Mouse (Mus musculus) spleen, adult 12 weeks (tissue): Measurements from ENCODE around the gene Hmga1b.
"Not testable (repeated sequence)": the region's sequence is repeated elsewhere in the genome, so short reads cannot be mapped to it uniquely, and the experiment has no call there.

ENCODE experiments used
- DNase-seq: peaks from one replicate; pipeline ENCODE4 v3.0.0; 2022; ENCODE audit warnings: low spot score

Hmga1b gene

DNA sequence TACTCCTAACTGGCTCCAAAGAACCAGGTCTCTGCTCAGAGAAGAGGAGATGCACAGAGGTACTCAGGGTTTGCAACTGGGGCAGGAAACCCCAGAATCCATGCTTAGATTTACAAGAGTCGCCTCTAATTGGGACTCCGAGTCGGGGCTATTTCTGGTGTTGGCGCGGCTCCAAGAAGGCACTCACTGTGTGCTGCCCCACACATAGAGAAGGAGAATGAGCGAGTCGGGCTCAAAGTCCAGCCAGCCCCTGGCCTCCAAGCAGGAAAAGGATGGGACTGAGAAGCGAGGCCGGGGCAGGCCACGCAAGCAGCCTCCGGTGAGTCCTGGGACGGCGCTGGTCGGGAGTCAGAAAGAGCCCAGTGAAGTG, at the start of gene Hmga1b:
Gene Hmga1b (plus strand): TSS at position 123 of the 370 bp plus-strand sequence.
- DNase-seq = not testable (repeated sequence)

DNA sequence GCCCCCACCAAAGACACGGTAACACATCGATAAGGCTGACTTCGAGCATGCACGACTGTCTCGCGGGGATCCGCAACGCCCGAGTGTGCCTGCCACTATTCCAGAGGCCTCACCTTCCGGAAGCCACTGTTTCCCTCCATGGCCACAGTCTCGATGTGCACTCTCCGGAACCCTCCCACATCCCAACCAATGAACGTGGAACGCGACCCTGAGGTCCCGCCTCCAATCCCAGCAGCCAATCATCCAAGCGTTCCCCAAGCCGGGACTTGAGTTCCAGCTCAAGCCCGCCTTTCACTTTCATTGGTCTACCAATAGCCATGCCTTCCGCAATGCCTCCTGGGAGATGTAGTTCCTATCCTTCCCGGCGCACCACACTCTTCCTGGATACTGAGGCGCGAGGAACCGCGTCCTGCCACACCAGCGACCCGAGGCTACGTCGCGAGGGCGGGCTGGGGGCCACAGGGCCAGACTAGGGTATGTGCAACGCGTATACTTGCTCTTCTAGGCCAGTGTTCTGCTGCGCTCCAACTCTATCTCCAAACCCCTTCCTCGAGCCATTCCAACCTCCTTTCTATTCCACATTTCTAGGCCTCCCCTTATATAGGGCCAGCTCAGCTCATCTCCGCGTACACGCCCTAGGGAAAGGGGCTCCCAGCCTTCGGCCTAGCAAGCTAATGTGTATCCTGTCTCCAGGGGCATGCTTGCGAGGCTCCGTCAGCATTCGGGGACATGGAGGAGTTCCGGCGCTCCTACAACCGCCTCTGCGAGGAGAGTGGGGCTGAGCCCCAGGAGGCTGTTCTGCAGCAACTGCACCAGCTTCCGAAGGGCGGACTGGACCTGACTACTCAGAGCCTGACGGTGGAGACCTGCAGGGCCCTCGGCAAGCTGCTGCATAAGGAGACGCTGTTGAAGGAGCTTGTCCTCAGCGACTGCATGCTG, 48.7 kb upstream of the Hmga1b start, which contains the start of the genes Cenpx and Lrrc45:
Gene Cenpx (minus strand): TSS at position 159 of the 939 bp plus-strand sequence.
Gene Lrrc45 (plus strand): TSS at position 346 of the 939 bp plus-strand sequence.
- DNase-seq = peak; percentile 93

DNA sequence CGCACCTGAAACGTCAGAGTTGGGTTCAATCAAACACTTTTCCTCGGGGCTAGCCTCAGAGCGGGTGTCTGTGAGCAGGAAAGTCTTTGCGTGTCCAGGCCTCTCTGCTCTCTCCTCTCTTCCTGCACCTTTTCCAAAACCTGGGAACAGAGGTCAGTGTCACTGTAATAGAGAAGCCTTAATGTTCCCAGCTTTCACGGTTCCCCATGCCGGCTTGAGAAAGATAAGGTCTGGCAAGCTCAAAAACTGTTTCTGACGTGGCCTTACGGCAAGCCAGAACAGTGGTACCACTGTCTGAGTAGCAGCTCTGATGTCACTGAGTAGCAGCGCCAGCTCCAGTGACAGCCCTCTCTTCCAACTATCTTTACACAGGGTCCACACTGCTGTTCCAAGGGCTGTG, 48.0 kb upstream of the Hmga1b start:
- no peak for DNase-seq

DNA sequence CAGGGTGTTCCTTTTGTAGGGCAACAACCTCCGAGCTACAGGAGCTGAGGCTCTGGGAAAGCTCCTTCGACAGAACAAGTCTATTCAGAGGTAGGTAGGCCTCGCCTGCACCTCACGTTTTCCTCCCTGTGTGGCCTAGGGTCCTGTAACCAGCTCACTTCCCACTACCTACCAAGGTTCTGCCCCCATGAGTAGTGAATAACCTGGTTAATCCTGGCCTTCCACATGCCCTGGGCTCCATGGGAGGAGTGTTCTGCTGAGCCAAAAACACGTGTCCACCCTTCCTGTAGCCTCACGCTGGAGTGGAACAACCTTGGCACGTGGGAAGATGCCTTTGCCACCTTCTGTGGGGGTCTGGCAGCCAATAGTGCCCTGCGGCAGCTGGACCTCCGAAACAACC, 47.5 kb upstream of the Hmga1b start:
- DNase-seq = no peak

GRCm38 (mm10) chr11:120719242-120719641, 43.4 kb upstream of the Hmga1b start:
- no peak for DNase-seq

DNA sequence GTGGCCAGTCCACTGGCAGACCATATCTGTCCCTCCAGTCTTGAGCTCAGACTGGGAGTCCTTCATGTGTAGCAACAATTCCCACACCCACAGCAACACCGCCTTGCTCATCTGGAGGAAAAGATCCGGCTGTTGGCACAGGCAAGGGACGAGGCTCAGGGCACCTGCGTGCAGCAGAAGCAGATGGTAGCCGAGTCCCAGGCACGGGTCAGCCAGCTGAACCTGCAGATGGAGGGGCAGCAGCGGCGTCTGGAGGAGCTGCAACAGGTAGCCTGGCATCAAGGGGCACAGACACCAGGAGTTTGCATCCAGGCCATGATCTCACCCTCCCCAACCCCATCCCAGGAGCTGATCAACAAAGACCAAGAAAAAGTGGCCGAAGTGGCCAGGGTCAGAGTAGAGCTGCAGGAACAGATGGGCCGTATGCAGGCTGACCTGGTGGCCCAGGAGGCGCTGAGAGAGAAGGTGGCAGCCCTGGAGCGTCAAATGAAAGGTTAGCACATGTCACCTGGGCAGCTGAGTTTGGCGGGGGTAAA, 42.7 kb upstream of the Hmga1b start:
- no peak for DNase-seq

DNA sequence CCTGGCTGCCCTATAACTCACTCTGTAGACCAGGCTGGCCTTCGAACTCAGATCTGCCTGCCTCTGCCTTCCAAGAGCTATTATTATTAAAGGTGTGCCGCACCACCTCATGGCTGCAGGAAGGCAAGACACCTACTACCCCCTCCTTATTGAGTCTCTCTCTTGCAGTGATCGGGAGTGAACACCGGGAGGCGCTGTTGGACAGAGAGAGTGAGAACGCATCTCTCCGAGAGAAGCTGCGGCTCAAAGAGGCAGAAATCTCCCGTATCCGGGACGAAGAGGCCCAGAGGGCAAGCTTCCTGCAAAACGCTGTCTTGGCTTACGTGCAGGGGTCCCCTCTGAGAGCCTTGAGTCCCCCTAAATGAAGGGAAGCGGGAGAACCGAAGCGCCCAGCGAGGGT, 42.1 kb upstream of the Hmga1b start:
- peak; percentile 75 for DNase-seq

DNA sequence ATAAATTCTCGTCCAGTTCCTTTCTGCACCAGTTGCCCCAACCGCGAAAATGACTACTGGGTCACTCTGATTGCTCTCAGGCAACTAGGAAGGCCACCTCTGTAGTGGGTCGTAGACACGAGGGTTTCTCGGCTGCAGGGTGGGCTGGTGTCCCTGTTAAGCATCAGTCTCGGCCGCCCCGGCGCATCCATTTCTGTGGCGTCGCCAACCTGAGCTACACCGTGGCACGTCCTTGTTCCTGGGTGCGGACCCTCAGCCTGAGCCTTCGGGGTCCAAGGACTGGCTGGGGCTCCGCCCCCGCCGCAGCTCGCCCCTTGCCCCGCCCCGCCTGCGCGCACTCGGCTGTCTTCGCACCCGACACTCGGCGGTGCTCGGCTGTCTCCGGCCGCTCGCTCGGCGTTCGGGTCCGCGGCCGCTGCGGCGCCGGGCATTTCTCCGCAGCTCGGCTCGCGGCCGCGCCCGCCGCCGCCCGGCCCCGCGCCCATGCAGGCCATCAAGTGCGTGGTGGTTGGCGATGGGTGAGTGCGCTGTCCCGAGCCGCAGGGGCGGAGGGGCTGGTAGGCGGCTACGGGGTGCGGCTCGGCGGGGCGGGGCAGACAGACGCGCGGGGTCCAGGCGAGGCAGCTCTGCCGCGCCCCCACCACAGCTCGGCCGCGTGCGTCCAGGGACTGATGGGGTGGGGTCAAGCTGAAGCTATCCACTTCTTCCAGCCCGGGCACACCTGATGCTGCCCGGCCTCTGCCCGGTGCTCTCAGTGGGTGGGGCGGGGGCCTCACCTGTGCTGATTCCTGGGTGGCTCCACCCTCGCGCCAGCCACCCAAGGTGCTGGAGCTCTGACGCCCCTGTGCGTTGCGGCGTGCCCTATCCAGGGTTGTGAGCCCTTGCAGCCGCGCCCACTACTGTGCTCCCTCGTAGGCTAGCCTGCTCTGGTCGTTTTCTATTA, 41.2 kb upstream of the Hmga1b start, which contains the start of gene Rac3:
Gene Rac3 (plus strand): TSS at position 347 of the 943 bp plus-strand sequence.
- no peak for DNase-seq

GRCm38 (mm10) chr11:120722067-120722630, 40.4 kb upstream of the Hmga1b start:
- no peak for DNase-seq

DNA sequence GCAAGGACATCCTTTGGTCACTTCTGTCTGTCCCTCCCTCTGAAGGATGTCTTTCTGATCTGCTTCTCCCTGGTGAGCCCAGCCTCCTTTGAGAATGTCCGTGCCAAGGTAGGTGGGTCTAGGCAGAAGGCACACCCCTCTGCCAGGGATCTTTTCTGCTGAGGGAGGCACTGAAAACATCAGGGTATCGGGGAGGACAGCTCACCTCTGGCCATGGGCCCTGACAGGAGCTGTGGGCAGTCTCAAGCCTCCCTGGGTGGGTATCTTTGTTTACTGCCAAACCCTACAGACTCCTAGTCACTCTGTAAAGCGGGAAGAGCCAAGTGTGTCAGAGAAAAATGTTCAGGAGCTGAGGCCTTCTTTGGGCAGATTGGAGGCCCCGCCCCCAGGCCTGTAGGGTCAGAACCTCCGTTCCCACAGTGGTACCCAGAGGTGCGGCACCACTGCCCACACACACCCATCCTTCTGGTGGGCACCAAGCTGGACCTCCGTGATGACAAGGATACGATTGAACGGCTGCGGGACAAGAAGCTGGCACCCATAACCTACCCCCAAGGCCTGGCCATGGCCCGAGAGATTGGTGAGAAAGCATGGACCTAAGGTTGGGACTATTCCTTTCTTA, 39.7 kb upstream of the Hmga1b start:
- no peak for DNase-seq

- DNase-seq = no peak
Observed at GRCm38 (mm10) chr11:120723509-120723908, 39.1 kb upstream of the Hmga1b start.

DNA sequence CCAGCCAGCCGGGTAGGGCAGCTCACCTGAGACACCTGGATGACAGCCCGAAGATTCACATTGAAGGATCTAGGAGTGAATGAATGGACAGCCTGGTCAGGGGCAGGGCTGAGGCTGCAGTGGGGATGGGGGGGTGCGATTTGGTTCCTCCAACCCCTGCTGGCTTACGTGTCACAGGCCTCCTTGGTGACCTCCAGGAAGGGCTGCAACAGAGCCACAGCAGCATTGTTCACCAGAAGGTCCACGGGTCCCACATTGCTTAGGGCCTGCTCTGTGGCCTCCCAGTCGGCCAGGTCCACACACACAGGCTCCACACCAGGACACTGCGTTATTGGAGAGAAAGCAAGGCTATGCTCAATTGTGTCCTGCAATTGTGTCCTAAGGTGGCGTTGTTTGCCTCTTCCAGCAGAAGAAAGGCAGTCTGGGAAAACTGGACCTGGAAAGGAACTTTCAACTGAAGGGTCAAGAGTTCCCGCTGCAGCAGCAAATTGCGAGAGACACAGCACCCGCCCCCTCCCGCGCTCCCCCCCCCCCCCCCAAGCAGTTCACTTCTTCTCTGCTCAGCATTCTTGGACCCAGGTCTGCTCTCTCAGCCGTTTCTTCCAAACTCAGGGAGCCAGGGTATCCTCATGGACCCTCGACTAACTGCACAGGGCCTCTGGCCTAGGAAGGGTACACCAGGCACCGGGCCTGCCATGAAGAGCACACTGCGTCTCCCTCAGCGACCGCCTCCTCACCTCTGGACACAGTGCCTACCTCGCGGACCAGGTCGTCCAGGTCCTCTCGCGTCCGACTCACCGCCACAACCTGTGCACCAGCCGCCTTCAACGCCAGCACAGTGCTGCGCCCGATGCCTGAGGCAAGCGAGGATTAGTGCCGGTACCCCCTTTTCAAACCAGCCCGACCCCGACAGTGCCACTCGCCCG, 36.1 kb upstream of the Hmga1b start:
- DNase-seq = no peak

DNA sequence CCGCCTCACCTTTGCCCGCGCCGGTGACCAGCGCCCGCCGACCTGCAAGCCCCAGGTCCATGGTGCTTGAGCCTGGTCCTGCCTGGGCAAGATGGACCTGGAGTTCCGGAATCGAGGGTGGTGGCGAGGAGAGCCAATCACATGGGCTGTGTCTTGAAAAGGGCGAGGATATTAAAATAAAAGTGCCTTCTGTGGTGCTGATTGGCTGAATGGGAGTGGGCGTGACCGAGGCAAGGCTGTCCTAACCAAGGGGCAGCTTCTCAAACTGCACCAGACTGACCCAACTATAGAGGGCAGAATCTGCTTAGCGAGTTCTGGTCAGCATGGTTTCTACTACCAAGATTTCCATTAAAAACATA, 35.4 kb upstream of the Hmga1b start, which contains the start of gene Dcxr:
Gene Dcxr (minus strand): TSS at position 113 of the 359 bp plus-strand sequence.
- peak; percentile 54 for DNase-seq

DNA sequence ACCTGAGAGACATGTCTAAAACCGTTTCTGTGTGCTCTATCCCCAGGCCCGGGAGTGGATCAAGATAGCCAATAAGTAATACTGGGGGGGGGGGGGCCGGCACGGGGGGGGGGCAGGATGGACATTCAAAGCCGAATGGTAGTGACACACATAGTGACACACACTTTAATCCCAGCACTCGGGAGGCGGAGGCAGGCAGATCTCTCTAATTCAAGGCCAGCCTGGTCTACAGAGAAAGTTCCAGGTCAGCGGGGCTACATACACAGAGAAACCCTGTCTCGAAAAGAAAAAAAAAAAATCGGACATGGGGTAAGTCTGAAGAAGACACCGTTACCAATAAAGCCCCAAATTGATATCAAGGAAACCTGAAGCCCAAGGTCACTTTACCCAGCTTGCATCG, 35.0 kb upstream of the Hmga1b start:
- DNase-seq = no peak

- no peak for DNase-seq
Observed at GRCm38 (mm10) chr11:120728530-120729240, 33.9 kb upstream of the Hmga1b start.

DNA sequence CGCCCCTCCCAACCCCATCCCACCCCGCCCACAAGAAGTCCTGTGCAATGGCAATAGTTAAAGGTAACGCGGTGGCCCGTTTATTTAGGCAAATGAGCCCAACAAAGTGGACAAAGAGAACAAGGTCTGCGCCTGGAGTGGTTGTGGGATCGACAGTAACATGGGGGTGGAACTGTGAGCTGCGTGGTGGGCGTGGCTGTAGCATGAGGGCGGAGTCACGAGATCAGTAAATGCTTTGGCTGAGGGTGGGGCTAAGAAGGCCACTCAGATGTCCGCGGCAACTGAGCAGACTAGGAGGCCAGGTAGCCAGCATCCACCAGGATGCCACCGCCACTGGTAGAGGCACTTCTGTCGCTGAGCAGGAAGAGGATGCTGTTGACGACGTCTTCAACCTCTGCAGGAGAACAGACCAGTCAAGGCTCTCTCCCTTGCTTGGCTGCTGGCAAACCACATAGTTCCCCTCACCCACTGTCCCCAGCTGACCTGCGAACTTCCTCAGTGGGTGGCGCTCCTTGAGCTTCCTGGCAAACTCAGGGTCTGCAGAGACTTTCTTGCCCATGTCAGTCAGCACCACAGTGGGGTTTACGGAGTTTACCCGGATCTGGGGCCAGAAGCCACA, 33.1 kb upstream of the Hmga1b start:
- DNase-seq = not testable (repeated sequence)

DNA sequence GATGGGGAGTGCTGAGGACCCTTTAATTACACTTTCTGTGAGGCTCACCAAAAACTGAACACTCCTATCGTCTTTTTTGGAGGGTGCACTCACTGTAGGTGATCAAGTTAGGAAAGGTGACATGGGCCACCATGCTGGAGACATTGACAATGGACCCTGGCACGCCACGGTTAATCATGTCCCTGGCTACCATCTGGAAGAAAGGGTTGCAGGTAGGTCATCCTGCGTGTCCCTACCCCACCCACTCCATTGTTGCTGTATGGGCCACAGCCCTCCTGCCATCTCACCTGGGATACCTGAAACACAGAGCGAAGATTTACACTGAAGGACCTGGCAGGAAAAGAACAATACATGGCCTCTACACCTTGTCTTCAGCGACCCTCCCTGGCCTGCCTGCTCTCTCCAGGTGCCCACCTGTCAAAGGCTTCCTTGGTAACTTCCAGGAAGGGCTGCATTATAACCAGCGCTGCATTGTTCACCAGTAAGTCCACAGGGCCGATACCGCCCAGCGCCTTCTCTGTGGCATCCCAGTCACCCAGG, 32.2 kb upstream of the Hmga1b start:
- no peak for DNase-seq

DNA sequence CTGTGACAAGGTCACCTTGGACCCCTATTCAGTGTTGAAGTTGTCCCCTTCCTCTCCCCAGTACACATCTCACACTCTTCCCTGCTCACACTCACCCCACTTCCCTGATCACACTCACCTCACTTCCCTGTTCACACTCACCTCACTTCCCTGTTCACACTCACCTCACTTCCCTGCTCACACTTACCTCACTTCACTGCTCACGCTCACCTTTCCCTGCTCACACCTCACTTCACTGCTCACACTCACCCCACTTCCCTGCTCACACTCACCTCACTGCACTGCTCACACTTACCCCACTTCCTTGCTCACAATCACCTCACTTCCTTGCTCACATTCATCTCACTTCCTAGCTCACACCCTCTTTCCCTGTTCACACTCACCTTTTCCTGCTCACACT, 31.2 kb upstream of the Hmga1b start:
- DNase-seq = no peak
